Mouse (Mus musculus): ENCODE results near the gene Eva1b.

Gene Eva1b

GRCm38 (mm10) chr4:126147533-126148160 is at the start of gene Eva1b:
Gene Eva1b (plus strand): TSS chr4:126147744.
- DNase-seq (ENCODE audit: inconsistent age in 2 of 2, low spot score in 1 of 2) = peak; percentile 70 to 80

- no peak for DNase-seq (ENCODE audit: inconsistent age in 2 of 2, low spot score in 1 of 2)
These were observed 48.2 kb upstream of the Eva1b start for GRCm38 (mm10) chr4:126099365-126099764.

GRCm38 (mm10) chr4:126100764-126101163 is 46.8 kb upstream of the Eva1b start:
- no peak for DNase-seq (ENCODE audit: inconsistent age in 2 of 2, low spot score in 1 of 2)

- DNase-seq (ENCODE audit: inconsistent age in 2 of 2, low spot score in 1 of 2) = peak; percentile 51 to 82
These were observed 45.3 kb upstream of the Eva1b start for GRCm38 (mm10) chr4:126102061-126102841.

- DNase-seq (ENCODE audit: inconsistent age in 2 of 2, low spot score in 1 of 2) = peak; percentile 97 to 98
These were observed 44.4 kb upstream of the Eva1b start for GRCm38 (mm10) chr4:126103057-126103581.

GRCm38 (mm10) chr4:126103590-126104068 is 43.9 kb upstream of the Eva1b start, which contains the start of gene Stk40:
Gene Stk40 (plus strand): TSS chr4:126103957.
- DNase-seq (ENCODE audit: inconsistent age in 2 of 2, low spot score in 1 of 2) = peak; percentile 97 to 99

- DNase-seq (ENCODE audit: inconsistent age in 2 of 2, low spot score in 1 of 2) = peak; percentile 66 to 85
These were observed 43.1 kb upstream of the Eva1b start for GRCm38 (mm10) chr4:126104261-126105075.

- DNase-seq (ENCODE audit: inconsistent age in 2 of 2, low spot score in 1 of 2) = peak in 1 of 2 experiments; percentile 70
These were observed 42.3 kb upstream of the Eva1b start for GRCm38 (mm10) chr4:126105131-126105783.

- no peak for DNase-seq (ENCODE audit: inconsistent age in 2 of 2, low spot score in 1 of 2)
These were observed 39.3 kb upstream of the Eva1b start for GRCm38 (mm10) chr4:126108061-126108740.

GRCm38 (mm10) chr4:126109613-126110373 is 37.8 kb upstream of the Eva1b start:
- peak; percentile 62 to 90 for DNase-seq (ENCODE audit: inconsistent age in 2 of 2, low spot score in 1 of 2)

- DNase-seq (ENCODE audit: inconsistent age in 2 of 2, low spot score in 1 of 2) = peak; percentile 92 to 96
These were observed 37.0 kb upstream of the Eva1b start for GRCm38 (mm10) chr4:126110374-126111152.

GRCm38 (mm10) chr4:126111153-126111549 is 36.4 kb upstream of the Eva1b start:
- no peak for DNase-seq (ENCODE audit: inconsistent age in 2 of 2, low spot score in 1 of 2)

GRCm38 (mm10) chr4:126113243-126113642 is 34.3 kb upstream of the Eva1b start:
- DNase-seq (ENCODE audit: inconsistent age in 2 of 2, low spot score in 1 of 2) = peak in 1 of 2 experiments; percentile 46

- peak; percentile 69 to 86 for DNase-seq (ENCODE audit: inconsistent age in 2 of 2, low spot score in 1 of 2)
These were observed 33.6 kb upstream of the Eva1b start for GRCm38 (mm10) chr4:126113943-126114342.

- no peak for DNase-seq (ENCODE audit: inconsistent age in 2 of 2, low spot score in 1 of 2)
These were observed 32.1 kb upstream of the Eva1b start for GRCm38 (mm10) chr4:126115411-126115810.

- DNase-seq (ENCODE audit: inconsistent age in 2 of 2, low spot score in 1 of 2) = no peak
These were observed 31.5 kb upstream of the Eva1b start for GRCm38 (mm10) chr4:126115871-126116521.

- DNase-seq (ENCODE audit: inconsistent age in 2 of 2, low spot score in 1 of 2) = peak in 1 of 2 experiments; percentile 44
These were observed 30.4 kb upstream of the Eva1b start for GRCm38 (mm10) chr4:126117116-126117515.

GRCm38 (mm10) chr4:126118651-126119050 is 28.9 kb upstream of the Eva1b start:
- no peak for DNase-seq (ENCODE audit: inconsistent age in 2 of 2, low spot score in 1 of 2)

All from adrenal gland, adult (tissue).